In the genomic region with DNA sequence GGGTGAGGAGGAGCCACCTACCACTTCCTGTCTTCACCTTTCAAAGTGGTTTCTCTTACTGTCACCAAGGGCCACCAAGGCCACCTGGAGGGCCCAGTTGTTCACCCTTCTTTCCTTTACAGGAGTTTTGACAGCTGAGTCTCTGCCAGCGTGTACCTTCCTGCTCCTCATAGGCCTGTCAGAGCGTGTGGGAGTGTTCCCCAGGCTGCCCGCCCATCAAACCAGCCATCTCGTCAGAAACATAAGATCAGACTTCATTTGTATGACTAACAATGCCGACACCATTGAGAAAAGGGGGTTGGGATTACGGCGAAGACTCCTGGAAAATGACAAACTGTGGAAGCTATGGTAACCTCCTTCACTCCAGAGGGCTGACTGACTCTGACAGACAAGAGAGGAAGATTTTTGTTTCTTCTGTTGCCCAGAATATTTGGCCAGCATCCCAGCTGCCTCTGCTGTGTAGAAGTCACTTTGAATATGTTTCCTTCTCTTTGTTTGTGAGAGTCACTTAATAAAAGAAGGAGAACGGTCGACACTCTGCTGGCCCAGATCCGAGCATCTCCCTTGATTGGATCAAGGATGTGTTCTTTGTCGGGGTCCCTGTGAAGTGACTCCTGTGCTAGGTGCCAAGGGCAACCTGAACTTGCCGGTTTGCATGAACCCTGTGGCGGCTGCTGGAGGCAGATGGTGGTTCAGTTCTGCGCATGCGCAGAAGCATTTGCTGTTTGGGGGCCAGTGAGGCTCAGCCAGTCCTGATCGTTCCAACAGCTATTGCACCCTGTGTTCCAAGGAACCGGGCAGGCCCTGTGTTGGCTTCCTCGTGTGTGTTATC, we compare ENCODE assay signal across 9 mouse cellular contexts. TPM values are rescaled to one million over a fixed set of nuclear protein-coding genes. Genes with fewer than 3 reads are reported as not detected.
DNase-seq lines count a peak whose midpoint lies in the region; ATAC-seq and TF ChIP-seq lines count a peak whose summit lies in the region.
"Had no signal": no experiment of that assay in that cellular context is flagged by ENCODE, and none has a peak within 500 bp of the region (broad histone marks: within the 10 kb centered on the region; RNA-seq: fewer than 3 reads in every experiment).

No protein-coding gene starts in this region.

- peak; percentile 67 for DNase-seq in limb, embryonic 14.5 days (ENCODE audit: low spot score)
- no peak for DNase-seq in limb, embryonic 10.5 days (ENCODE audit: low spot score)
- peak; percentile 70 to 75 for DNase-seq in cerebellum, postnatal 36 days
- DNase-seq in layer of hippocampus, postnatal 36 days: peak; percentile 76 to 83
- peak; percentile 52 for DNase-seq in right cerebral cortex, postnatal 14 days
- no peak for DNase-seq in kidney, adult 8-10 months
- no peak for DNase-seq in heart, adult 8-10 months (ENCODE audit: low spot score)
- no peak for DNase-seq in natural killer cell, adult 2 months (ENCODE audit: low spot score in 2 of 2)

- H3K4me3 ChIP-seq in limb, embryonic 14.5 days (replicated peaks; ENCODE audit: low read length): no peak overlapping the region
- no peak overlapping the region for H3K4me3 ChIP-seq in limb, embryonic 10.5 days

- no peaks in the 10 kb centered on the region for H3K9me3 ChIP-seq in limb, embryonic 14.5 days (ENCODE audit: control insufficient read depth, low read length)
- H3K9me3 ChIP-seq in limb, embryonic 10.5 days (replicated peaks): no peaks in the 10 kb centered on the region

- no peak overlapping the region for H3K9ac ChIP-seq in limb, embryonic 14.5 days (ENCODE audit: low read depth, low read length, severe bottlenecking)

- no peak for TF ChIP-seq POLR2A in limb, embryonic 14.5 days (IDR thresholded peaks at IDR 0.05; ENCODE audit: borderline replicate concordance, extremely low read depth, insufficient read depth, insufficient read length)

- no peak overlapping the region for H3K27ac ChIP-seq in limb, embryonic 14.5 days (replicated peaks; ENCODE audit: low read depth, low read length)
- H3K27ac ChIP-seq in limb, embryonic 10.5 days: no peak overlapping the region
- H3K27ac ChIP-seq: kidney, postnatal 0 days had no signal

- 0 out of 2 replicates have a peak, but pooled peaks cover 5% of the 10 kb centered on the region for H3K27me3 ChIP-seq in limb, embryonic 14.5 days (ENCODE audit: control insufficient read depth, insufficient read depth, low read length)
- peaks cover 39% of the 10 kb centered on the region for H3K27me3 ChIP-seq in limb, embryonic 10.5 days (ENCODE audit: low read depth, poor library complexity, severe bottlenecking)

- 77% methylated on average over 18 of the region's 18 CpGs for WGBS in limb, embryonic 14.5 days
- 83% methylated on average over 18 of the region's 18 CpGs for WGBS in limb, embryonic 10.5 days

- H3K36me3 ChIP-seq in limb, embryonic 14.5 days (ENCODE audit: control insufficient read depth, insufficient read depth, low read length): no peaks in the 10 kb centered on the region
- H3K36me3 ChIP-seq in limb, embryonic 10.5 days: no peaks in the 10 kb centered on the region

- H3K4me2 ChIP-seq in limb, embryonic 14.5 days (replicated peaks; ENCODE audit: low read depth, low read length, severe bottlenecking): no peak overlapping the region

- ATAC-seq in limb, embryonic 14.5 days (ENCODE audit: low FRiP score, low read depth): no peak

- H3K4me1 ChIP-seq in limb, embryonic 14.5 days (ENCODE audit: control insufficient read depth, insufficient read depth, low read length): no peaks in the 10 kb centered on the region
- H3K4me1 ChIP-seq in limb, embryonic 10.5 days: no peaks in the 10 kb centered on the region

RNA-seq across cellular contexts. Expression of gene Klhdc7a, which starts 34.6 kb away (rescaled TPM):
- 0.04 and 0.05 TPM in 2 replicates for polyA plus RNA-seq in limb, embryonic 14.5 days (2012; rRNA removed)
- polyA plus RNA-seq in limb, embryonic 14.5 days (2014; fragmentation: Nextera tagmentation; extraction: Ambion mirVana): 0.04 TPM in 2 replicates
- 0.11 and 0.19 TPM in 2 replicates for polyA plus RNA-seq in limb, embryonic 10.5 days (2016; fragmentation: Nextera tagmentation; extraction: Ambion mirVana)
- total RNA-seq in layer of hippocampus, postnatal 36 days (2021): 1 to 10 TPM; 8.7 to 9.9 TPM
- total RNA-seq in heart, adult 8-10 months (2022): 1 to 10 TPM in 3 of 4 experiments, under 1 TPM in 1; 0.65 to 3.3 (median 1.8) TPM

Comparison
In these comparisons a context has a peak if more than half of its experiments do, and no peak if none do; other contexts are left out.
1. DNase-seq: peak in limb, embryonic 14.5 days (single experiment), cerebellum, postnatal 36 days (2 of 2), layer of hippocampus, postnatal 36 days (2 of 2) and right cerebral cortex, postnatal 14 days (single experiment); none in limb, embryonic 10.5 days (single experiment), kidney, adult 8-10 months (0 of 2), heart, adult 8-10 months (single experiment) and natural killer cell, adult 2 months (0 of 2).